Mouse (Mus musculus) CD8-positive naive resting alpha-beta T cell, adult 2 months (primary cell): ENCODE measurements around the gene Tmem238.

Experiments used
- DNase-seq, 2 experiments: peaks; one replicate each; pipeline ENCODE4 v3.0.0; 2022; ENCODE audit warnings: low read depth in 2 of 2, low spot score in 2 of 2

Gene Tmem238

DNA sequence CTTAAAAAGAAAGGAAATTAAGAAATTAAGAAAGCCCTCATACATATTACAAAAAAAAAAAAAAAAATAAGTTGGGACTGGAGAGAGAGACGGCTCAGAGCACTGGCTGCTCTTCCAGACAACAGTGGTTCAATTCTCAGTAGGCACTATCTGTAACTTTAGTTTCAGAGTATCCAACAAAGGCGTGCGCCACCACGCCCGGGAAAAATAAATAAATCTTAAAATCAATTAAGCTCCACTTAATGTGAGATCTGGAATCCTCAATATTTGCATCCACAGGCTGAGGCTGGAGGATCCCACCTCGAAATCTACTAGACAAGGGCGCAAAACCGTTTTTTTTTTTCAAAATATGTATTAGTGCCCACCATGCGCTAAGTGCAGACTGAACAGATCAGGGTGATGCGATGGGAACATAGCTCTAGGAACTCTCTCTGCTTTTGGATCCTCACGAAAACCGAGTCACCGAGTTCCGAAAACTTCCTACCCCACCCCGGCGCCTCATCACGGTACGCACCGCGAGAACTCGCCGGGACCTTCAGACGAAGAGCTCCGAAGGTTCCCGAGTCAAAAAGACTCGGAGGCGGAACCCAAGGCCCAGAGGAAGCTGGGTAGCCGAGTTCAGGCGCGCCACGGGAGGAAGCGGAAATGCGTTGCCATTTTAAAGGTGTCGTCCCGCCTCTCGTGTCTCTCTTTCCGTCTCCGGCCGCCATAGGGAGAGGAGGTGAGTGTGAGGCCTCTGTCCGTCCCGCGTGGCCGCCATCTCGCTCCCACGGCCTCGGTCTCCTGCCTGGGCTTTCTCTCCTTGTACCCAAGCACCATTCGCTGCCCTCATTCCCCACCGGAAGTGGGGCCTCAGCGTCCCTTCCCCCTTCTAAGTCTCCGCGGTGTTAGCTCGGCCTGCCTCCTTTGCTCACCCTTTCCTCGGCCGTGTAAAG lies 3.1 kb upstream of the Tmem238 start, which contains the start of gene Rpl28:
Gene Rpl28, plus strand, starts transcription at position 597 of the 935 bp plus-strand sequence.
- DNase-seq = peak; percentile 91 to 92

DNA sequence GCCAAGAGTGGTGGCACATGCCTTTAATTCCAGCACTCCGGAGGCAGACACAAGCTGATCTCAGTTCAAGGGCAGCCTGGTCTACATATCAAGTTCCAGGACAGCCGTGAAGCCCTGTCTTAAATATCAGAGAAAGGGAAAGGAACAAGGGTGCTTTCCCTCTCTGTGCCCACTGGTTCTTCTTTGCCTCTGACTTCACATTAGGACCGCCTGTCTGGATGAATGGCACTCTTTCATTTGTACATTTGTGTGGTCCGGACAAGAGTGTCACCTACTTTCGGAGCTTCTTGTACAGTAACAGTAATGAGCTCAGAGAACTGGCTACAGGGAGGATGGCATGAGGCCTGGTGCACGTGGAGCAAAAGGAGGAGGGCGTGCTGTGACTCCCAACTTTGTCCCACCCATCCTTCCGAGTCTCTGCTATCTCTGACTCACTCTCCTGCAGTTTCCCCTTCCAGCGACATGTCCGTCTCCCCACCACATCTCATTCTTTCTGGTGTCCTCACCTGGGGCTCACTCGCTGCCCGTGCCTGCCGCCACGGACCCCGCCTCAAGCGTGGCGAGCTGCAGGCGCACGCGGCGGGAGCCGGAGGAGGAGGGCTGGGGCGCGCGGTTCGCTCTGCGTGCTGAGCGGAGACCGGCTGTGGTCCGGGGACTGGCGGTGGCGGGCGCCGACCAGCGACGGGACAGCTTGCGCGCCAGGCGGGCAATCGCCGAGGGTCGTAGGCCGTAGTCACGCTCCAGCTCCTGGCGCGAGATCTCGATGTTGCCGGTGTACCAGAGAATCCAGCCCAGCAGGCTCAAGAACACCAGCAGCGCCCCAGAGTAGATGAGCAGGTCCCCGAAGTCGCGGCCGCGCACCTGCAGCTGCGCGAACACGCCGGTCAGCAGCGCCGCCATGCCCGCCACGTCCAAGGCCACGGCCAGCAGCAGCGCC lies 689 bp downstream of the Tmem238 start:
- peak; percentile 18 to 22 for DNase-seq

DNA sequence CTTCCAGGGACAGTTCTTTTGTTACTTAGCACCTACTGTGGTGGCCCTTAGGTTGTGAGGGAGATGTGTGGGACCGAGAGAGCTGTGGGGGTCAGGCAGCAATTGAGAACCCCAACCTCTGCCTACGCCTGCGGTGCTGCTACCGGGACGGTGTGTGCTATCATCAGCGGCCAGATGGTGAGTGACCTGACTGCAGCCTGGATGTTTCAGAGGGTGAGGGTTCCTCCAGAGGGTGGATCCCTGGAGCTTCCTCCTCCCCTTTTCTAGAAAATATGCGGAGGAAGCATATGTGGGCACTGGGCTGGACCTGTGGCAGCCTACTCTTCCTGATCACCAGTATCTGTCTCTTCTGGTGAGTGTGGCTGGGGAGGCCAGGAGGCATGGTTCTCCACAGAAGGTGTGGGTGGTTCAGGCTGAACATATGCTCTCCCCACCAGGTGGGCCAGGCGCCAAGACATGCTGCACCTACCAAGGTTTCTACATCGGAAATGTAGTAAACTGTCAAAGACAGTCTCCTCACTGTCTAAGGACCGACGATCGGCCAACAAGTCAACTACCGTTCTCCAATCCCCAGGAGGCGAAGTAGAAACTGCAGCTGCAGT lies 5.7 kb downstream of the Tmem238 start:
- DNase-seq = no peak

DNA sequence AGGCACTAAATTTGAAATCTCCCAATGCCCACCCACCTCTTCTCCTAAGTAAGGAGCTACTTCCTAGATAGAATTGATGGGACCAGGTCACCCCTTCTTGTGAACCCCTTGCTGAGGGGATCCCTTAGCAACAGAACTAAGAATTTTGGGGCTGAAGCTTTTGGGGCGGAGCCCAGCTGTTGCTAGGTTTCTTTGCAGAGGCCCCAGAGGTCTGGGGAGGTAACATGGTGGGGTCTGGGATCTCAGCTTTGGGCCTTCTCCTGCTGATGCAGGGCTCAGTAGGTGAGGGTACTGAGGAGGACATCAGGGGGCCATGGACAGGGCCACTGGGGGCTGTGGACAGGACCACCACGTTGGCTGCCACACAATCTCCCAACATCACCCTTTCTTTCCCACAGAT lies 6.7 kb downstream of the Tmem238 start, which contains the start of the genes Il11 and Tmem190:
Gene Il11, minus strand, starts transcription at position 101 of the 400 bp plus-strand sequence.
Gene Tmem190, plus strand, starts transcription at position 179 of the 400 bp plus-strand sequence.
- DNase-seq = no peak

DNA sequence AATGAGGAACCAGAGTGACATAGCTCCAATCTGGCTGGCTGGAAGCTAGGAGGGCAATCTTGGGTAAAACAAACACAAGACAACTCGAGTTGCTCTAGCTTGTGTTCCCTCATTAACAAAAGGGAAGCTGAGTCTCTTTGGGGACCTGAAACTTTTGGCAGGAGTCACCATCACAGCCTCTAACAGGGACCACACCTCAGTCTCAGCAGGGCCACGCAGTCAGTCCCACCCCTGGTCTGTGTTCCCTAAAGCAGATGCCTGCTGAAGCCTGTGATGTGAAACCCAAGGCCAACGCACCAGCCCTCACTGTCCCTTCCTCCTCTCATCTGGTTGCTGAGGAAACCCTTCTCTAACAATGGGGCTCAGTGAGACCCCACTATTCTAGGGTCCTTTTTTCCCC lies 7.3 kb downstream of the Tmem238 start:
- no peak for DNase-seq

DNA sequence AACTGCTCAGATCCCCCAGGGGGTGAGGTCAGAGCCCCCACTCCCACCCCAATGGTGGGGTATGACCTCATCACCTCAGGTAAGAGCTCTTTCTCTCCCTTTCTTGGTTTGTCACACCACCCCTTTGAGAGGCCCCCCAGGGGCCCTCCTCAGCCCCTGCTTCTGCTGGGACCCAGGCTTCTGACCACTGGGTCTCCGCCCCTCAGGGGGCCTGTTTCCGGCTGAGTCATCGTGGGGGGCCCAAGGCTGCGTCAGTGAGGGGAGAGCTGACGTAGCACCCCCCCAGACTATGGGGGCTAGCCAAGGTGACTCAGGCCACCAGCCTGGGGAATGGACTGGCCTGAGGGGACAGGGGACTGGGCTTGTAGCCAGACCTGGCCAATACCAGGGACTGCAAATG lies 9.5 kb downstream of the Tmem238 start:
- DNase-seq = no peak

DNA sequence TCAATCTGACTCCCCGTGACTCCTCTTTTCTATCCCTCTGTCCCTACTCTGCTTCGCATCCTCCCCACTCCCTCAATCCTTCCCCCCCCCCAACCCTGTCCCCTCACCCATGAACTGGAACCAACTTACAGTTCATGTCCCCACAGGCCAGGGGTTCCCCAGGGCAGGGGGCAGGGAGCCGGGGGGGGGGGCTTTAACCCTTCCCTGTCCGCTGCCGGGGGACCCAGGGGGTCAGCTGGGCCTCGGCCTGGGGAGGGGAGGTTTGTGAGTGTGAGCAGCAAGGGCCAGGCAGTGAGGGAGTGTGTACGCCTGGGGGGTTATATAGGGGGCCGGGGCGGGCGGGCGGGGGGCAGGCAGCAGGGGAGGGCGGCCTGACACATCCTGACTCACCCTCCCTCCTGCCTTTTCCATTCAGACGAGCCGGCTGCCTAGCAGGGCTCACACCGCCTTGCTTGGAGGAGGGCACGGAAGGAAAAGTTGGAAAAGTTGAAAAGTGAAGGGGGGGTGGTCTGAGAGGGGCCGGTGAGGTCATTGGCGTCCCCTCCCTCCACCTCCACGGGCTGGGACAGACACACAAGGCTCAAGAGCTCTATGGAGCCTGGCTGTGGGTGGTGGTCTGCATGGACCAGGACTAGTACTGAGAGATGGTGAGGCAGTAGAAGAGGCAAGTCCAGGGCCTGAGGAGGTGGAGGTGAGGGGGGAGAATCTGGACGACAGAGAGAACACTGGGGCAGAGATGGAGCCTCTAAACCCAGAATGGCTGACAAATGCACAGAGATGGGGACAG lies 11.4 kb downstream of the Tmem238 start:
- DNase-seq = no peak

DNA sequence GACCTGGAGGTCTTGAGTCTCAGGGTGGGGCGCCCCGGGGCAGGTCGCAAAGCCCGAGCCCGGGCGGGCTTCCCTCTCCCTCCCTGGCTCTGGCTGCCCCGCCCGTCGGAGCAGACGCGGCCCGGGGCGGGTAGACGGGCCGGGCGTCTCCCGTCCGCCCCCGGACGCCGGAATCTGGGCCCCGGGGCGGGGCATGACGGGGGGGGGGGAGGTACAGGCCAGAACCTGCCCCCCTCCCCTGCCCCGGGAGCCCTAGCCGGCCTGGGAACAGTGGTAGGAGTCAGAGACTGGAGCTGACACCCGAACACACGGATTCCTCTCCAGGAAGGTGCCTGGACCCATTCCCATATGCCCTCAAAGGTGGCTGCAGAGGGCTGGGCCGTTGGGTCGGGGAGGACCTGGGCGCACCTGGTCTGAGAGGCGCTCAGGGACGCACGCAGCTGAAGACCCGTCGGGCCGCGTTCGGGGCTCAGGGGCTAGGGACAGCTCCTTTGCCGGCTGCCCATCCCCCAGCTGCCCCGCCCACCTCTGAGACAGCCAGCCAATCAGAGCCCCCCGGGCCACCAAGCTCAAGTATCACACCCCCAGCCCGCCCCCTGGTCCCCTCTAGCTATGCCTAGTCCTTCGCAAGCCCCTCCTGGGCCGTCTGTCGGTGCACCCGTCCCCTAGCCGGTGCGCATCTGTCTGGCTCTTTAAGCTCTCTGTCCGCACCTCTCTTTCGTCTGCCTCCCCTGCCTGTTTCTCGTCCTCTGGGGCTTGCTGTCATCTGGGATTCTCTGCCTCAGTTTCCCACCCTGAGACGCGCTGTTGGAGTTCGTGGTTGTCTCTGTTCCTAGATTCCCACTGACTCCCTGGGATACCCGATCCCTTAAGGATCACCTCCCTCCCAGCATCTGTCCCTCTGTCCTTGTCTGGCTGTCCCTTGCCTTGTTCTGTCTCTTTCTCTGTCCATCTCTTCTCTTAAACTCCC lies 12.3 kb downstream of the Tmem238 start:
- DNase-seq = no peak

DNA sequence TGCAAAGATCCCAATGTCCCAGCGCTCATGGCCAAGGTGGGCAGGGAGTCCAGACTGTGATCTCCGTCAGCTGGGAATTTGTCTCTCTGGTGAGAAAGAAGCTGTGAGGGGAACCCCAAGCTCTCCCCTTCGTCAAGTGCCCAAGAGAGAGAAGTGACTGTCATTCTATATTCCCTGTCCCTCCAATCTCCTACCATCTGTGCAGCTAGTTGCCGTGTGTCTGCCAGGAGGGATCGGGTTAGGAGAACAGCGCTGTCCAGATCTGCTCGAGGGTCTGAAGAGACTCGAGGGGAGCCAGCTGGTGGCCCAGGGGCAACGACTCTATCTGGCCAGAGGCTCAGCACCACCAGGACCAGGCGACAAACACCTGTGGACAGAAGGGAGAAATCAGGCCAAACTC lies 13.3 kb downstream of the Tmem238 start:
- no peak for DNase-seq

DNA sequence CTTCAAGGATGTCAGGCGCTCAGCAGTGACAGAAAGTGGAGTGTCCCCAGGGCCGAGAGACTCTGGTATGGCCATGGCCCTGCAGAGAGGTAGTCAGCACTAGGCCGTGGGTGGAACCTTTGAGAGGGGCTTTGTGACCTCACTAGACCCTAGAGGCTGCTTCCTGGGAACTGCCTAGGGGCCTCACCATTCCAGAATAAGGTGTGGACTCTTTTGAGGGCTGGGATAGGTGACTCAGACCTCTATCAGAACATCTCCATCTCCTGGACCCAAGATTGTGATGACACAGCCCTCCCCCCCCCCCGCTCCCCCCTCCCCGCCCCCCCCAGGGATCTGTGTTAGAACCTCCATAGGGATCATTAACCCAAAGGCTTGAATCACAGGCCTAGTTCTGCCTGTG lies 18.3 kb downstream of the Tmem238 start, which contains the start of gene Fam71e2:
Gene Fam71e2, minus strand, starts transcription at position 101 of the 400 bp plus-strand sequence.
- no peak for DNase-seq

DNA sequence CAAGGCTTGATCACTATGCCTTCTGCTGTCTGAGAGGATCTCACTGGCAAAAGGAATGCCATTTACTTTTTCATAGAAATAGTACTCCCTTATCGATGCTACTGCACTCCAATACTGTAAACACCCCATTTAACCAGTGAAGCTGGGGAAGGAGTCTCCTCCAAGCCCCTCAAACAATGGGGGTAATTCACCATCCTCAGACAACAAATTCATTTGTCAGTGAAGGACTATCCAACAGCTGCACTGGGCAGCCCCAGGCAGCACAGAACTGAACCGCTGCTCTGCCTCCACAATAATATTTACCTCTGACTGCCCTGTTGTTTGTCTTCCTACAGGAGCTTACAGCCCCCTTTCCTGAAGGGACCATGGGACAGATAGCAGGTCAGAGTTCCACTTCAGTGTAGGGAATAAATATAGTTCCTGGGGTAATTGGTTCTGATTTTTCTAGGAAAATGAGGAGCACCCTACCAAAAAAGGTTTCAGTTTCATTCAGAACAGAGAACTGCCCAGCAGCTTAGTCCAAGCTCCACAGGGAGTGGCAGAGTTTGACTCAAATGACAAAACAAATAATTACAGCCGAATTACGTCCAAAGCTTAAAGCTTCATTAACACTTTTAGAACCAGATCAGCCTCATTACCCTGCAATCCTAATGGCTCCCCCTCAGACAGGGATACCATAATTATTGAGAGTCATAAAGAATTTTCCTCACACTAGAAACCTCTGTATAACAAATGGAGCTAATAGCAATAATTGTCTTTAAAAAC lies 24.3 kb downstream of the Tmem238 start:
- no peak for DNase-seq

DNA sequence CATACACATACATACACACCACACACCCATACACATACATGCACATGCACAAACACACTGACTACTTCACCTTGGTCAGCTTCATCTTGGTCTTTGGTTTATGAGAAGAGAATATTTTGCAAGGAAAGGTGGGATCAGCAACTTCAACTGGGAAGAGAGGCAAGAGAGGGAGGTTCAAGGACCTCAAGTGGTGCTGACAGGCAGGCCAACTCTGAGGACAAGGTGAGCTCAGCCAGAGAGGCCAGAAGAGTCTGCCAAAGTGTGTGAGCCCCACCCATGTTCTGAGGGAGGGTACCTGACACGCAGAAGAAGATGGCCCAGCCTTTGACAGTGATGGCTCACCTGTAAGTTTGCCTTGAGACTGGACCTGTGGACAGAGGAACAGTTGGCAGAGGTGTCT lies 29.8 kb downstream of the Tmem238 start:
- no peak for DNase-seq

DNA sequence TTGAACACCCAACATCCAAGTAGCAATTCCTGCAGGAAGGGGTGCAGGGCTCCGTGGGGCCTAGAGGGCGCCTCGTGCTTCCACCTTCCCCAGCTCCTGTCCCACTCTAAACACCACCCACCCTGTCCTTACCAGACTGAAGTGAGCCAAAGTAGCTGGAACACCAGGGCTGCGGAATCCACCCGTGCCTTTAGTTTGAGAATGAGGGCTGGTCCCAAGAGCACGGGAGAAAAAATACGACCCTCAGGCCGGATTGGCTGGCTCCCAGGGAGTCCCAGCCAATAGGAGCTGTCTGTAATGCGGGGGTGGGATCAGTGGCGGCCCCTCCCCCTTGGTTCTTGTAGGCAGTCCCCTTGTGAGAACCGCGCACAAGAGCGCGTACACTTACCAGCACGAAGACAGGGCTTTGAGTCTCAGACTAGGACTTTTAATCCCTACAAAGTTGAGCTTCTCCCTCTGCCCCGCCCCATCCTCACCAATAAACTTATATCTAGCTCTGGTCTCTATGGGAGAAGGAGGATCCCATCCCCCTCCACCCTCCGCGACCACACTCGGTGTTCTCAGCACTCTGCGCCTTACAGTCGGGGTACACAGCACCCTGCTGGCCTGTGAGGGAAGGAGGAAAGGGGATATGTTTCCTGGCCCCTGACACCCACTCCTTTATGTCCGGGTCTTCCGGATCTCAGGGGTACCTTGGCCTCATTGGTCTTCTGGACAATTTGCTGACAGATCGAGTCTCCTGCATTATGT lies 36.5 kb downstream of the Tmem238 start, which contains the start of gene Cox6b2:
Gene Cox6b2, minus strand, starts transcription at position 274 of the 750 bp plus-strand sequence.
- peak; percentile 35 to 54 for DNase-seq

DNA sequence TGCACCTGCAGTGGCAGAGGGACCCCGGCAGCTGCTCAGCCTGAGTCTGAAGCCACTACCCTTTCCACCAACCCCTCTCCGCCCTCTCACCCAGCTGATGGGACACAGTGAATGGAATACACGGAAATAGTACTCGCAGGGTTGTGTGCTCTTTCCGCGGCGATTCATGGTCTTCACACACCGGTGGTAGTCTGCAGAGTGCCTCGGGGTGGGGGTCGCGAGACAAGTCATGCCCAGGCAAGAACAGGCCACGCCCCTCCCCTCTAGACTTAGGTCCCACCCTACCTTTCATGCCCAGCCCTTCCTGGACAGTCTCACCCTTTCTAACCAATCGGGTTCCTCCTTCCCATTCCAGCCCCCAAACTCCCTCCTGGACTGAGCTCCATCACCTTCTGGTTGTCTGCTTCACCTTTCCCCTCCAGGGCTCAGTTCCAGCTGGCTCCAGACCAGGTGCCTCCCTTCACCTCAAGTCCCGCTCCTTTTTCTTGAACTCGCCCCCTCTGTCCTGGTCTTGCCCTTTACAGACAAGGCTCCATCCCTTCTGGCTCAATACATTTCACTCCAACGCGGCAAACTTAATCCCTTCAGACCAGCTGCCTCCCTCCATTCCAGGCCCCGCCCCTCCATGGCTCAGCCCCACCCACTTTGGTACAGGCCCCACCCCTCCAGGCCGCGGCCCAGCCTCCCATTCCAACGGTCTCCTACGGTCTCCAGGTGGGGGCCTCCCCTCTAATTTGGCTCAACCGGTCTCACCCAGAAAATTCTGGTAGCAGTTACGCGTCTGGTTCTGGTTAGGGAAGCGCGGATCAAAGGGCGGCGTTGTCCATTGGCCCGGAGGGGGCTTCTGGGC lies 37.3 kb downstream of the Tmem238 start:
- no peak for DNase-seq

DNA sequence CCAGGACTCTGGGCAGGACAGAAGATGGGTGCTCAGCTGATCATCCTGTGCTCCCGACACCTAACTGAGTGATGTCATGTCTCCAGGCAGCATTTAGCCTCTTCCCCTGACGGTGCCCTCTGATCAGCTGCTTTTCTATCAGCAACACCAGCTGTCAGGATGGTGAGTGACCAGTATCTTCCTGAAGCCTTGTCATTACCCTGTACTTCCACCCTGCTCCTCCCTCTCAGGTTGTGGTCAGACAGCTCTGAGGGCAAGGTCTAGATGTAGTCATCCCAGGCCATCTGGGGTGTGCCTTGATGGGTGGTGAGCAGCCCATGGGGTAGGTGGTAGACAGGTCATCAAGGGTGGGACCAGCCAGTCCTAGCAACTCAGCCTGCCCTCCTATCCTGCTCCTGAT lies 40.3 kb downstream of the Tmem238 start:
- DNase-seq = no peak

DNA sequence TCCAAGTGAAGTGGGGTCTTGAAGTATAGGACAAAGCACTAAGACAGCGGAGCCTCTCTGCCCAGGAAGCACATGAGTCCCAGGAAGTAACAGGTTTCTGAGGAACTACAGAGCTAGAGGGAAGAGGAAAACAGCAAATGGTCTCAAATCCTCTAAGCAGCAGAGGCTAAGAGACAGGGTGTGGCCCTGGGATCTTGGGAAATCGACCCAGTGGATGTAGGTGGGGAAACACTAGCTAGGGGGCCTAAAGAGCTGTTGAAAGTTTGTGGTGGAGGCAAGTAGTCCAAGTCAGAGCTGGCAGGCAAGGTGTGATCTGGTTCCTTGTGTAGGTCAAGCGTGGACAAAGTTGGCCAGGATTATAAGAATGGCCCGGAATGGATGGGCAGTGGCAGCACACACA lies 41.1 kb downstream of the Tmem238 start:
- no peak for DNase-seq
